Mouse (Mus musculus) liver, embryonic 12.5 days (tissue): ENCODE data around the gene Nme4. TPM values are rescaled to one million over a fixed set of nuclear protein-coding genes. Genes with fewer than 3 reads are reported as not detected.
"Not testable (repeated sequence)": the region's sequence is repeated elsewhere in the genome, so short reads cannot be mapped to it uniquely, and the experiment has no call there.

ENCODE experiments used
- ATAC-seq: fragments of 200-750 bp; cut with Nextera tagmentation; 2 replicates; pipeline ENCODE4 v1.8.0; 2017; ENCODE audit warnings: moderate number of reproducible peaks, mild to moderate bottlenecking, moderate library complexity
- H3K27ac ChIP-seq: fragments of 300-500 bp; sonication (generic); 2 replicates; pipeline ENCODE4 v1.5.1; 2016; ENCODE audit warnings: mild to moderate bottlenecking
- H3K27me3 ChIP-seq: fragments of 300-500 bp; sonication (generic); replicated peaks from 2 replicates; pipeline ENCODE4 v1.6.1; 2016; ENCODE audit warnings: mild to moderate bottlenecking, moderate library complexity
- H3K36me3 ChIP-seq: fragments of 300-500 bp; sonication (generic); 2 replicates; pipeline ENCODE4 v1.6.1; 2016; ENCODE audit warnings: mild to moderate bottlenecking, moderate library complexity
- H3K4me1 ChIP-seq: fragments of 300-500 bp; sonication (generic); 2 replicates; pipeline ENCODE4 v1.6.1; 2016
- H3K4me2 ChIP-seq: fragments of 300-500 bp; sonication (generic); 2 replicates; pipeline ENCODE4 v1.6.1; 2016; ENCODE audit warnings: mild to moderate bottlenecking, moderate library complexity
- H3K4me3 ChIP-seq: fragments of 300-500 bp; sonication (generic); 2 replicates; pipeline ENCODE4 v1.5.1; 2016; ENCODE audit warnings: mild to moderate bottlenecking, moderate library complexity
- H3K9ac ChIP-seq: fragments of 300-500 bp; sonication (generic); 2 replicates; pipeline ENCODE4 v1.6.1; 2016; ENCODE audit warnings: mild to moderate bottlenecking, moderate library complexity
- H3K9me3 ChIP-seq: fragments of 300-500 bp; sonication (generic); replicated peaks from 2 replicates; pipeline ENCODE4 v1.6.1; 2016; ENCODE audit warnings: mild to moderate bottlenecking, moderate library complexity
- WGBS: fragments of 180-500 bp; shearing (Covaris S2); methylation state at CpG from one replicate; pipeline ENCODE4 v1.1.7; 2016; ENCODE audit not compliant: insufficient replicate concordance; 5-methylcytosine and 5-hydroxymethylcytosine counted together
- polyA plus RNA-seq: library from polyadenylated mRNA; unstranded; fragments of >200 nt; fragmentation: Nextera tagmentation; extraction: Ambion mirVana; gene quantifications from 2 replicates; pipeline ENCODE4 v1.2.1, GENCODE M21; 2016

Nme4 gene
- polyA plus RNA-seq, 1 experiment from 2014 or later, result 65.9 TPM

GRCm38 (mm10) chr17:26111722-26112121, 16.3 kb upstream of the Nme4 start:
- no peak overlapping the region for H3K9ac ChIP-seq
- no peaks in the 10 kb centered on the region for H3K36me3 ChIP-seq
- H3K4me3 ChIP-seq, result no peak overlapping the region
- no peak overlapping the region for H3K27ac ChIP-seq
- no peak overlapping the region for H3K4me2 ChIP-seq
- H3K27me3 ChIP-seq, result peaks cover 74% of the 10 kb centered on the region
- peaks cover 20% of the 10 kb centered on the region for H3K4me1 ChIP-seq
- ATAC-seq, result no peak
- no peaks in the 10 kb centered on the region for H3K9me3 ChIP-seq
- WGBS, result 30% methylated on average over 4 of the region's 4 CpGs

- H3K4me3 ChIP-seq, result no peak overlapping the region
- no peak for ATAC-seq
Measured at GRCm38 (mm10) chr17:26111024-26111423, 15.6 kb upstream of the Nme4 start.

GRCm38 (mm10) chr17:26110156-26110555, 14.8 kb upstream of the Nme4 start:
- H3K27ac ChIP-seq, result no peak overlapping the region
- 33% methylated on average over 4 of the region's 4 CpGs for WGBS
- no peak overlapping the region for H3K4me2 ChIP-seq
- ATAC-seq, result no peak
- no peaks in the 10 kb centered on the region for H3K36me3 ChIP-seq
- H3K4me1 ChIP-seq, result peaks cover 17% of the 10 kb centered on the region
- H3K4me3 ChIP-seq, result no peak overlapping the region
- H3K9ac ChIP-seq, result no peak overlapping the region
- H3K9me3 ChIP-seq, result no peaks in the 10 kb centered on the region
- peaks cover 59% of the 10 kb centered on the region for H3K27me3 ChIP-seq

More at GRCm38 (mm10) chr17:26111024-26111423, 15.6 kb upstream of the Nme4 start:
- Histone ChIP-seq H3K36me3 (no peaks in the 10 kb centered on the region), H3K4me1 (peaks cover 14% of the 10 kb centered on the region), H3K9me3 (no peaks in the 10 kb centered on the region), H3K27ac (no peak overlapping the region), H3K4me2 (no peak overlapping the region), H3K27me3 (peaks cover 67% of the 10 kb centered on the region), H3K9ac (no peak overlapping the region)
- 23% methylated on average over 4 of the region's 4 CpGs for WGBS

- Histone ChIP-seq H3K9ac (no peak overlapping the region), H3K4me1 (peaks cover 18% of the 10 kb centered on the region), H3K36me3 (no peaks in the 10 kb centered on the region), H3K27me3 (peaks cover 13% of the 10 kb centered on the region), H3K27ac (no peak overlapping the region), H3K4me2 (no peak overlapping the region), H3K4me3 (no peak overlapping the region), H3K9me3 (no peaks in the 10 kb centered on the region)
- no peak for ATAC-seq
- WGBS, result 35% methylated on average over 4 of the region's 4 CpGs
Measured at GRCm38 (mm10) chr17:26105619-26106018, 10.2 kb upstream of the Nme4 start.

GRCm38 (mm10) chr17:26101478-26101877, 6.1 kb upstream of the Nme4 start:
- H3K4me3 ChIP-seq, result no peak overlapping the region
- peak; percentile 84 for ATAC-seq
- no peaks in the 10 kb centered on the region for H3K9me3 ChIP-seq
- peaks cover 18% of the 10 kb centered on the region for H3K4me1 ChIP-seq
- H3K27ac ChIP-seq, result no peak overlapping the region
- no peaks in the 10 kb centered on the region for H3K36me3 ChIP-seq
- no peak overlapping the region for H3K4me2 ChIP-seq
- H3K9ac ChIP-seq, result no peak overlapping the region
- WGBS, result 35% methylated on average over 4 of the region's 4 CpGs
- no peaks in the 10 kb centered on the region for H3K27me3 ChIP-seq

GRCm38 (mm10) chr17:26100166-26100565, 4.8 kb upstream of the Nme4 start:
- H3K36me3 ChIP-seq, result no peaks in the 10 kb centered on the region
- H3K9ac ChIP-seq, result no peak overlapping the region
- 45% methylated on average over 2 of the region's 2 CpGs for WGBS
- H3K27ac ChIP-seq, result no peak overlapping the region
- peaks cover 25% of the 10 kb centered on the region for H3K4me1 ChIP-seq
- no peaks in the 10 kb centered on the region for H3K27me3 ChIP-seq
- no peaks in the 10 kb centered on the region for H3K9me3 ChIP-seq
- H3K4me3 ChIP-seq, result no peak overlapping the region
- H3K4me2 ChIP-seq, result no peak overlapping the region
- no peak for ATAC-seq

- peaks cover 32% of the 10 kb centered on the region for H3K4me1 ChIP-seq
- not testable (repeated sequence) for H3K9ac ChIP-seq, H3K4me2 ChIP-seq, H3K36me3 ChIP-seq, ATAC-seq, H3K9me3 ChIP-seq, H3K27me3 ChIP-seq, H3K4me3 ChIP-seq, H3K27ac ChIP-seq
- 55% methylated on average over 3 of the region's 3 CpGs for WGBS
Measured at GRCm38 (mm10) chr17:26099316-26099715, 3.9 kb upstream of the Nme4 start.

- Histone ChIP-seq H3K4me3 (no peak overlapping the region), H3K4me2 (no peak overlapping the region), H3K27me3 (no peaks in the 10 kb centered on the region), H3K36me3 (peaks cover 5% of the 10 kb centered on the region), H3K4me1 (peaks cover 41% of the 10 kb centered on the region), H3K9ac (no peak overlapping the region), H3K27ac (no peak overlapping the region), H3K9me3 (no peaks in the 10 kb centered on the region)
- 72% methylated on average over 7 of the region's 7 CpGs for WGBS
- no peak for ATAC-seq
Measured at GRCm38 (mm10) chr17:26098461-26098860, 3.1 kb upstream of the Nme4 start.

- Histone ChIP-seq H3K9ac (peak overlapping the region; percentile 75), H3K27ac (peak overlapping the region; percentile 75), H3K4me3 (peak overlapping the region; percentile 67), H3K9me3 (no peaks in the 10 kb centered on the region), H3K4me2 (peak overlapping the region; percentile 90), H3K36me3 (peaks cover 23% of the 10 kb centered on the region), H3K4me1 (peaks cover 37% of the 10 kb centered on the region), H3K27me3 (no peaks in the 10 kb centered on the region)
- WGBS, result 23% methylated on average over 9 of the region's 9 CpGs
- ATAC-seq, result no peak
Measured at GRCm38 (mm10) chr17:26094531-26095110, 781 bp downstream of the Nme4 start.

GRCm38 (mm10) chr17:26089905-26090632, 5.3 kb downstream of the Nme4 start, which contains the start of gene Decr2:
TSS of gene Decr2 (minus strand) at chr17:26090337.
- H3K36me3 ChIP-seq, result peaks cover 28% of the 10 kb centered on the region
- H3K4me2 ChIP-seq, result peak within 1 kb of the TSS; percentile 82
- peak within 1 kb of the TSS; percentile 62 for H3K9ac ChIP-seq
- ATAC-seq, result peak; percentile 85
- peak within 1 kb of the TSS; percentile 65 for H3K4me3 ChIP-seq
- no peaks in the 10 kb centered on the region; the same call in 1 of the 2 replicates for H3K27me3 ChIP-seq
- H3K4me1 ChIP-seq, result peaks cover 30% of the 10 kb centered on the region
- WGBS, result 2% methylated on average over 32 of the region's 32 CpGs
- peak within 1 kb of the TSS; percentile 72 for H3K27ac ChIP-seq
- no peaks in the 10 kb centered on the region for H3K9me3 ChIP-seq

- H3K27me3 ChIP-seq, result no peaks in the 10 kb centered on the region; the same call in 1 of the 2 replicates
- ATAC-seq, result no peak
- H3K4me2 ChIP-seq, result no peak overlapping the region
- no peak overlapping the region for H3K4me3 ChIP-seq
- peaks cover 12% of the 10 kb centered on the region for H3K4me1 ChIP-seq
- no peak overlapping the region for H3K9ac ChIP-seq
- H3K27ac ChIP-seq, result no peak overlapping the region
- 79% methylated on average over 9 of the region's 9 CpGs for WGBS
- H3K36me3 ChIP-seq, result peaks cover 13% of the 10 kb centered on the region
- H3K9me3 ChIP-seq, result no peaks in the 10 kb centered on the region
Measured at GRCm38 (mm10) chr17:26087059-26087564, 8.3 kb downstream of the Nme4 start.

GRCm38 (mm10) chr17:26080867-26081266, 14.5 kb downstream of the Nme4 start:
- no peaks in the 10 kb centered on the region for H3K9me3 ChIP-seq
- no peak overlapping the region for H3K4me3 ChIP-seq
- H3K9ac ChIP-seq, result no peak overlapping the region
- H3K36me3 ChIP-seq, result 0 out of 2 replicates have a peak, but pooled peaks cover under 1% of the 10 kb centered on the region
- ATAC-seq, result no peak
- H3K27ac ChIP-seq, result no peak overlapping the region
- H3K4me2 ChIP-seq, result no peak overlapping the region
- H3K4me1 ChIP-seq, result no peaks in the 10 kb centered on the region
- peaks cover 6% of the 10 kb centered on the region for H3K27me3 ChIP-seq
- WGBS, result 16% methylated on average over 2 of the region's 2 CpGs
